Mouse (Mus musculus) bone marrow, adult 2 months (tissue): Measurements from ENCODE around the gene Hoxa4.

Experiments
- CTCF ChIP-seq: fragments of 200-500 bp; IDR thresholded peaks from 2 replicates; pipeline ENCODE4 v1.5.1; 2011; ENCODE audit warnings: low read length, control low read depth; ENCODE audit not compliant: control insufficient read depth, insufficient read depth
- POLR2A ChIP-seq: fragments of 200-500 bp; IDR thresholded peaks from 2 replicates; pipeline ENCODE4 v1.6.1; 2011; ENCODE audit warnings: low read depth, mild to moderate bottlenecking, control low read depth, low read length, borderline replicate concordance; ENCODE audit not compliant: control insufficient read depth

DNA sequence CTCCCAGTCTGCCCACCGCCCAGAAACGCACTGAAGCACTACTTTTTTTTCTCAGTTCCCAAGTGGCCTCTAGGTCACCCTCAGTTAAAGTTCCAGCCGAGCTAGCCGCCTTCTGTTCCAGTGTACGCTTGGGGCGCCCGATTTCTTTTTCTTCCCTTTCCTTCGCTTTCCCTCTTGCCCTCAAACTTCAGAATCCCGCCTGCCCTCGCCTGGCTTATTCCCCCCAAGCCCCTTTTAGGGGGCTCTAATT lies 11.5 kb upstream of the Hoxa4 start:
- TF ChIP-seq POLR2A, result no peak
- TF ChIP-seq CTCF, result no peak
